Mouse (Mus musculus) liver, embryonic 14.5 days (tissue): ENCODE measurements around the gene Commd4. TPM values are rescaled to one million over a fixed set of nuclear protein-coding genes. Genes with fewer than 3 reads are reported as not detected.

ENCODE experiments used
- ATAC-seq: fragments of 200-750 bp; cut with Nextera tagmentation; 2 replicates; pipeline ENCODE4 v1.8.0; 2017; ENCODE audit warnings: moderate number of reproducible peaks, mild to moderate bottlenecking, moderate library complexity; ENCODE audit not compliant: insufficient read depth
- DNase-seq, 3 experiments: peaks; one replicate each; pipeline ENCODE4 v3.0.0-alpha.2; 2012 to 2013; ENCODE audit warnings: low read depth in 3 of 3, low spot score in 3 of 3
- H3K27ac ChIP-seq: fragments of 300-500 bp; sonication (generic); 2 replicates; pipeline ENCODE4 v1.5.1; 2014; ENCODE audit warnings: moderate library complexity, mild to moderate bottlenecking, control low read depth, inconsistent platforms
- H3K27me3 ChIP-seq: fragments of 300-500 bp; sonication (generic); 2 replicates; pipeline ENCODE4 v1.6.1; 2014; ENCODE audit warnings: mild to moderate bottlenecking, low read length, moderate library complexity; ENCODE audit not compliant: control insufficient read depth, insufficient read depth
- H3K36me3 ChIP-seq: fragments of 300-500 bp; sonication (generic); replicated peaks from 2 replicates; pipeline ENCODE4 v1.6.1; 2014; ENCODE audit warnings: low read depth; ENCODE audit not compliant: control insufficient read depth, insufficient read depth
- H3K4me1 ChIP-seq, 2 experiments: fragments of 200-500 bp in 1 of 2; fragments of 300-500 bp in 1 of 2; sonication (generic) in 1 of 2; replicated peaks; 2 replicates each; pipeline ENCODE4 v1.6.1; 2012 to 2014; ENCODE audit warnings: antibody characterized with exemption in 1 of 2, inconsistent platforms in 1 of 2, low read length in 1 of 2; ENCODE audit not compliant: control insufficient read depth in 2 of 2, insufficient read depth in 2 of 2
- H3K4me2 ChIP-seq: fragments of 300-500 bp; sonication (generic); 2 replicates; pipeline ENCODE4 v1.6.1; 2014; ENCODE audit warnings: low read depth, mild to moderate bottlenecking, control low read depth, moderate library complexity
- H3K4me3 ChIP-seq, 2 experiments: fragments of 200-500 bp in 1 of 2; fragments of 300-500 bp in 1 of 2; sonication (generic) in 1 of 2; 2 replicates each; pipeline ENCODE4 v1.5.1; 2012 to 2014; ENCODE audit warnings: low read depth in 2 of 2, low read length in 2 of 2, mild to moderate bottlenecking in 2 of 2, control low read depth in 1 of 2, inconsistent platforms in 1 of 2, moderate library complexity in 1 of 2; ENCODE audit not compliant: insufficient read depth in 1 of 2
- H3K9ac ChIP-seq: fragments of 300-500 bp; sonication (generic); replicated peaks from 2 replicates; pipeline ENCODE4 v1.6.1; 2014; ENCODE audit warnings: mild to moderate bottlenecking, control low read depth, moderate library complexity
- H3K9me3 ChIP-seq: fragments of 300-500 bp; sonication (generic); 2 replicates; pipeline ENCODE4 v1.6.1; 2016; ENCODE audit warnings: low read length, mixed read lengths; ENCODE audit not compliant: control insufficient read depth
- CTCF ChIP-seq: IDR thresholded peaks from 2 replicates; pipeline ENCODE4 v1.5.1; 2016; ENCODE audit warnings: antibody characterized with exemption, low read depth, control low read depth
- EP300 ChIP-seq: IDR thresholded peaks from 2 replicates; pipeline ENCODE4 v1.6.1; 2016; ENCODE audit warnings: antibody characterized with exemption, low read depth
- WGBS: fragments of 180-500 bp; shearing (Covaris S2); extraction: QIAGEN DNeasy Blood & Tissue Kit; methylation state at CpG from one replicate; pipeline ENCODE4 v1.1.7; 2014; ENCODE audit not compliant: insufficient replicate concordance; 5-methylcytosine and 5-hydroxymethylcytosine counted together
- polyA plus RNA-seq, 2 experiments: library from polyadenylated mRNA; depleted of rRNA in 1 of 2; stranded (reverse) in 1 of 2; unstranded in 1 of 2; fragments of >200 nt; fragmentation: Nextera tagmentation in 1 of 2; extraction: Ambion mirVana in 1 of 2; gene quantifications; 2 replicates each; pipeline versions ENCODE4 v1.2.1 to v1.2.3; 2012 to 2014

The Commd4 gene
- polyA plus RNA-seq, 2 experiments = 45.8 to 57.1 TPM

DNA sequence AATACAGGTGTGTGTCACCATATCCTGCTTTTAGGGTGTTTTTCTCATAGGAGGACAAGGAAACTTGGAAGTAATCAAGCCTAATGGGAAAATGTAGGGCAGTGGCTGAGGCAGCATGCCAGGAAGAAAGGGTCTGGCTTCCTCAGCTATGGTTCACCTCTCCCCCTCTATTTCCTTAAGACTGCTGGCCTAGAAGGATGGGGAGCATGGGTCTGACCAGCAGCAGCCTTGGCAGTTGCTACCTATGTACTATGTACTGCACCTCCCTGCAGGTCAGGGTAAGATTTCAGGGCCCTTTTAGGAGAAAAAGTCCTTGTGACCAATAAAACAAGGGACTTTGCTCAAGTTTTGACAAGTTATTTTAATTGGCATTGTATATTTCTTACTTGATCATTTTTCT is 28.5 kb downstream of the Commd4 start:
- peak overlapping the region; percentile 92 for H3K4me2 ChIP-seq
- TF ChIP-seq CTCF (no peak), EP300 (no peak)
- H3K4me3 ChIP-seq = peak overlapping the region in 1 of 2 experiments; percentile 64; a peak in 2 of 4 replicates
- no peaks in the 10 kb centered on the region for H3K9me3 ChIP-seq
- H3K36me3 ChIP-seq = peaks cover 35% of the 10 kb centered on the region
- H3K9ac ChIP-seq = peak overlapping the region; percentile 75
- H3K4me1 ChIP-seq = peaks cover 0 to 8% of the 10 kb centered on the region in 2 experiments; a peak in 3 of 4 replicates
- no peaks in the 10 kb centered on the region for H3K27me3 ChIP-seq
- no peak overlapping the region for H3K27ac ChIP-seq
- DNase-seq (no peak), ATAC-seq (no peak)

DNA sequence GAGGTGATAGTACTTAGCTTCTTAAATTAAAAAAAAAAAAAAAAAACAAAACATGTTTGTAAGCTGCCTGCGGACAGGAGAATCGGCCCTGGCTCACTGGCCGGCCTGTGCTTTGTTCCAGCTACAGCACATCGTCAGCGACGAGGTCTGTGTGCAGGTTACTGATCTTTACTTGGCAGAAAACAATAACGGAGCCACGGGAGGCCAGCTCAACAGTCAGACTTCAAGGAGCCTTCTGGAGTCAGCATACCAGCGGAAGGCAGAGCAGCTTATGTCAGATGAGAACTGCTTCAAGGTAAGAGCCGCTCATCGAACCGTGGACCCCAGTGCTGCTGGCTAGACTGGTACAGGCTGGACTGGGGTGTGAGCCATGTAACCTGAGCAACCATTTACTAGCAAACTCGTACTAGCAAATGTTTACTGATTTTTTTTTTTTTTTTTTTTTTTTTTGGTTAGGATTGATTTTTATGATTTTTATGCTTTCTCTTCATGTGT is 40.8 kb downstream of the Commd4 start:
- DNase-seq = no peak
- Histone ChIP-seq H3K27ac (no peak overlapping the region), H3K4me2 (no peak overlapping the region), H3K4me3 (no peak overlapping the region), H3K9me3 (no peaks in the 10 kb centered on the region), H3K27me3 (no peaks in the 10 kb centered on the region), H3K4me1 (no peaks in the 10 kb centered on the region), H3K36me3 (peaks cover 60% of the 10 kb centered on the region), H3K9ac (no peak overlapping the region)
- no peak for ATAC-seq
- 89% methylated on average over 13 of the region's 13 CpGs for WGBS
- no peak for TF ChIP-seq EP300
- TF ChIP-seq CTCF = no peak

Other genes with a start within 250 kb of the Commd4 start
- gene Snx33, start 230.0 kb downstream of the Commd4 start, polyA plus RNA-seq (2012; rRNA removed) = 0.74 and 0.78 TPM in 2 replicates
- 0.62 and 0.66 TPM in 2 replicates for gene Snx33, start 230.0 kb downstream of the Commd4 start, polyA plus RNA-seq (2014; fragmentation: Nextera tagmentation; extraction: Ambion mirVana)
- 69.2 and 93.9 TPM in 2 replicates for gene Imp3, start 220.9 kb downstream of the Commd4 start, polyA plus RNA-seq (2012; rRNA removed)
- 49.0 and 49.8 TPM in 2 replicates for gene Imp3, start 220.9 kb downstream of the Commd4 start, polyA plus RNA-seq (2014; fragmentation: Nextera tagmentation; extraction: Ambion mirVana)
- 3.6 and 4.6 TPM in 2 replicates for gene Snupn, start 207.5 kb downstream of the Commd4 start, polyA plus RNA-seq (2012; rRNA removed)
- gene Snupn, start 207.5 kb downstream of the Commd4 start, polyA plus RNA-seq (2014; fragmentation: Nextera tagmentation; extraction: Ambion mirVana) = 8.7 and 8.8 TPM in 2 replicates
- 3.1 and 3.4 TPM in 2 replicates for gene Ptpn9, start 163.4 kb downstream of the Commd4 start, polyA plus RNA-seq (2012; rRNA removed)
- 2.7 and 4.0 TPM in 2 replicates for gene Ptpn9, start 163.4 kb downstream of the Commd4 start, polyA plus RNA-seq (2014; fragmentation: Nextera tagmentation; extraction: Ambion mirVana)
- 20.5 and 21.6 TPM in 2 replicates for gene Sin3a, start 86.3 kb downstream of the Commd4 start, polyA plus RNA-seq (2012; rRNA removed)
- 14.9 and 16.9 TPM in 2 replicates for gene Sin3a, start 86.3 kb downstream of the Commd4 start, polyA plus RNA-seq (2014; fragmentation: Nextera tagmentation; extraction: Ambion mirVana)
- gene Man2c1, start 27.6 kb downstream of the Commd4 start, polyA plus RNA-seq (2012; rRNA removed) = 27.1 and 35.4 TPM in 2 replicates
- gene Man2c1, start 27.6 kb downstream of the Commd4 start, polyA plus RNA-seq (2014; fragmentation: Nextera tagmentation; extraction: Ambion mirVana) = 7.4 and 11.5 TPM in 2 replicates
- gene Neil1, start 10.0 kb downstream of the Commd4 start, polyA plus RNA-seq (2012; rRNA removed) = 1.4 and 1.5 TPM in 2 replicates
- gene Neil1, start 10.0 kb downstream of the Commd4 start, polyA plus RNA-seq (2014; fragmentation: Nextera tagmentation; extraction: Ambion mirVana) = 0.95 and 1.00 TPM in 2 replicates
- gene Trcg1, start 78.2 kb upstream of the Commd4 start, polyA plus RNA-seq (2012; rRNA removed) = not detected in 2 replicates
- not detected in 2 replicates for gene Trcg1, start 78.2 kb upstream of the Commd4 start, polyA plus RNA-seq (2014; fragmentation: Nextera tagmentation; extraction: Ambion mirVana)
- gene 1700017B05Rik, start 104.3 kb upstream of the Commd4 start, polyA plus RNA-seq (2012; rRNA removed) = 8.1 and 10.3 TPM in 2 replicates
- gene 1700017B05Rik, start 104.3 kb upstream of the Commd4 start, polyA plus RNA-seq (2014; fragmentation: Nextera tagmentation; extraction: Ambion mirVana) = 12.6 and 13.3 TPM in 2 replicates